Mouse (Mus musculus) embryonic facial prominence, embryonic 11.5 days (tissue): Measurements from ENCODE around the gene Tfrc. TPM values are rescaled to one million over a fixed set of nuclear protein-coding genes. Genes with fewer than 3 reads are reported as not detected.

Experiments used
- ATAC-seq: fragments of 200-750 bp; cut with Nextera tagmentation; replicated peaks from 2 replicates; pipeline ENCODE4 v1.8.0; 2017; ENCODE audit warnings: low read depth; ENCODE audit not compliant: insufficient number of reproducible peaks, low FRiP score, low TSS enrichment
- DNase-seq: peaks from one replicate; pipeline ENCODE4 v3.0.0-alpha.2; 2015; ENCODE audit warnings: low spot score
- H3K27ac ChIP-seq: fragments of 300-500 bp; sonication (generic); replicated peaks from 2 replicates; pipeline ENCODE4 v1.5.1; 2014; ENCODE audit warnings: mild to moderate bottlenecking, low read depth, low read length, control low read depth
- H3K27me3 ChIP-seq: fragments of 300-500 bp; sonication (generic); 2 replicates; pipeline ENCODE4 v1.6.1; 2014; ENCODE audit warnings: mild to moderate bottlenecking, low read length, moderate library complexity, mixed read lengths; ENCODE audit not compliant: control insufficient read depth, insufficient read depth
- H3K36me3 ChIP-seq: fragments of 300-500 bp; sonication (generic); replicated peaks from 2 replicates; pipeline ENCODE4 v1.6.1; 2014; ENCODE audit warnings: low read depth, mild to moderate bottlenecking, low read length, moderate library complexity, mixed read lengths; ENCODE audit not compliant: control insufficient read depth, insufficient read depth
- H3K4me1 ChIP-seq: fragments of 300-500 bp; sonication (generic); 2 replicates; pipeline ENCODE4 v1.6.1; 2014; ENCODE audit warnings: low read length, mixed read lengths; ENCODE audit not compliant: control insufficient read depth, insufficient read depth
- H3K4me2 ChIP-seq: fragments of 300-500 bp; sonication (generic); 2 replicates; pipeline ENCODE4 v1.6.1; 2014; ENCODE audit warnings: low read depth, mild to moderate bottlenecking, control low read depth, low read length, moderate library complexity
- H3K4me3 ChIP-seq: fragments of 300-500 bp; sonication (generic); 2 replicates; pipeline ENCODE4 v1.5.1; 2014; ENCODE audit warnings: low read depth, low read length, control low read depth
- H3K9ac ChIP-seq: fragments of 300-500 bp; sonication (generic); replicated peaks from 2 replicates; pipeline ENCODE4 v1.6.1; 2014; ENCODE audit warnings: mild to moderate bottlenecking, control low read depth, low read length
- H3K9me3 ChIP-seq: fragments of 300-500 bp; sonication (generic); replicated peaks from 2 replicates; pipeline ENCODE4 v1.6.1; 2016; ENCODE audit warnings: mild to moderate bottlenecking, low read length, inconsistent platforms, mixed read lengths; ENCODE audit not compliant: control insufficient read depth
- WGBS: fragments of 180-500 bp; shearing (Covaris S2); extraction: QIAGEN DNeasy Blood & Tissue Kit; methylation state at CpG from one replicate; pipeline ENCODE4 v1.1.7; 2014; 5-methylcytosine and 5-hydroxymethylcytosine counted together
- polyA plus RNA-seq: library from polyadenylated mRNA; unstranded; fragments of >200 nt; fragmentation: Nextera tagmentation; extraction: Ambion mirVana; gene quantifications from 2 replicates; pipeline ENCODE4 v1.2.1, GENCODE M21; 2014

Tfrc gene
- polyA plus RNA-seq, 1 experiment from 2014 or later = 63.2 TPM

DNA sequence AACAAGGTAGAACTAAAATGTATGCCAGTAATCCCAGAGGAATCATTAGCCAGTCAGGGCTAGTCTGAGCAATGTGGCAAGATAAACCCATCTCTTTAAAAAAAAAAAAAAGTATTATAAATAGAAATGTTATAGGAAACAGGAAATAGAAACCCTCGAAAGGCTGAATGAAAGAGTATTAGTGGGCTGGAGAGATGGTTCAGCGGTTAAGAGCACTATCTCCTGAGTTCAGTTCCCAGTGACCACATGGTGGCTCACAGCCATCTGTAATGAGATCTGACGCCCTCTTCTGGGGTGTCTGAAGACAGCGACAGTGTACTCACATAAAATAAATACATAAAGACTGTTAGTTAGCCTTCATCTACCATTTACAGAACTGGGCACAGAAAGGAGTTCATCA is 5.3 kb downstream of the Tfrc start:
- 68% methylated on average over 4 of the region's 4 CpGs for WGBS
- H3K36me3 ChIP-seq = peaks cover 3% of the 10 kb centered on the region
- no peak for ATAC-seq

DNA sequence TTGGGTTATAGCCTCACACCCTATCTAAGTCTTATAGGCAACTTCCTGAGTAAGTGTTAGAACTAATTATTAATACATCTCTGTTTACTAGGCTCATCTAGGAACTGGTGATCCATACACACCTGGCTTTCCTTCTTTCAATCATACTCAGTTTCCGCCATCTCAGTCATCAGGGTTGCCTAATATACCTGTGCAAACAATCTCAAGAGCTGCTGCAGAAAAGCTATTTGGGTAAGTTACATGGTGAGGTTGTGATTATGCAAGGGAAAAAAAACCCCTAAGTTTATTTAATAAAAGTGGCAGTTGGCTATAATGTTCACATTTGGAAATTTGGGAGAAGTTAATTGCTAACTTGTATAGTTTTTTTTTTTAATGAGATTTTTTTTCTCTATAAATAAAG is 10.2 kb downstream of the Tfrc start:
- H3K27me3 ChIP-seq = no peaks in the 10 kb centered on the region
- 92% methylated on average over 1 of the region's 1 CpGs for WGBS
- ATAC-seq (no peak), DNase-seq (no peak)
- no peak overlapping the region for H3K27ac ChIP-seq
- no peaks in the 10 kb centered on the region for H3K9me3 ChIP-seq
- H3K4me2 ChIP-seq = no peak overlapping the region
- H3K9ac ChIP-seq = no peak overlapping the region
- H3K4me1 ChIP-seq = no peaks in the 10 kb centered on the region
- H3K36me3 ChIP-seq = peaks cover 3% of the 10 kb centered on the region
- no peak overlapping the region for H3K4me3 ChIP-seq

More for the DNA sequence above, 5.3 kb downstream of the Tfrc start:
- Histone ChIP-seq H3K27ac (no peak overlapping the region), H3K27me3 (no peaks in the 10 kb centered on the region), H3K9me3 (no peaks in the 10 kb centered on the region), H3K4me1 (no peaks in the 10 kb centered on the region), H3K4me2 (no peak overlapping the region), H3K4me3 (no peak overlapping the region), H3K9ac (no peak overlapping the region)
- DNase-seq = no peak

DNA sequence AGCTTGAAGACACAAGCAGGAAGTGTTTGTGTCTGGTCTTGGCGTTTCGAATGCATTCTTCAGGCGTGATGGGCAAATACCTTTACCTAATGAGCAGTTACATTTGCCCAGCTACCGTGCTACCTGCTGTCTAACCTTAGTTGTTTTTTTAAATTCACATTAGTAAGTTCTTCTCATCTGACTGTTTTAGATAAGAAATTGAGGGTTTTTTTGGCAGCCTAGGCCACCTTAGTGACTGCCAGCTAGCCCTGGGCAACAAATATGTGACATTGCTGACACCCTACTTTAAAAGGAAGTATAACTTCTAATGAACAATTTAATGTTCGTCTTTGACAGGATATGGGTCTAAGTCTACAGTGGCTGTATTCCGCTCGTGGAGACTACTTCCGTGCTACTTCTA is 19.4 kb downstream of the Tfrc start:
- WGBS = 92% methylated on average over 8 of the region's 8 CpGs
- no peaks in the 10 kb centered on the region; the same call in none of the 2 replicates for H3K36me3 ChIP-seq
- no peak for ATAC-seq
- H3K4me3 ChIP-seq = no peak overlapping the region
- H3K27ac ChIP-seq = no peak overlapping the region
- no peaks in the 10 kb centered on the region for H3K9me3 ChIP-seq
- no peaks in the 10 kb centered on the region for H3K27me3 ChIP-seq
- H3K4me2 ChIP-seq = no peak overlapping the region
- DNase-seq = no peak
- H3K9ac ChIP-seq = no peak overlapping the region
- no peaks in the 10 kb centered on the region for H3K4me1 ChIP-seq

DNA sequence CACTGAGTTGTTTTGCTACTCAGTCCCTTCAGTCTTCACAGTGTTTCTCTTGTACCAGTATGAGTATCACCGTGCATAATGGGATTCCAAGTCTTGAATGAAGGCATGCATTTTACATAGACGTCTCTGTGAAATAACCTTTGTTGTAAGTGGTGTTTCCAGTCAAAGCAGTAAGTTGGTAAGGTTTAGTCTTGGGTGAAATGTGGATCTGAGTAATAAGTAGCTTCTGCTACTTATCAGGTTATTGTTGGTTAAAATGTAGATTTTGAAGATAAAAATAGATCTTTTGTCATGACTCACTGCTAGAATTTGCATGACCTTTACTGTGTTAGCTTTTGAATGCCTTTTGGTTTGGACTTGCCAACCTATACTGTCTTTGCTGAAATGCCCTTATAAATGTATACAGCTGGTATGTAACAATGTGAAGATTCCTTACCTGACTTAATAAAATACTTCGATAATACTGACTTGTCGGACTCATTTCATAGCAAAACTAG is 23.7 kb downstream of the Tfrc start:
- ATAC-seq = no peak
- no peak overlapping the region for H3K27ac ChIP-seq
- no peaks in the 10 kb centered on the region for H3K27me3 ChIP-seq
- no peak overlapping the region for H3K4me3 ChIP-seq
- H3K4me1 ChIP-seq = no peaks in the 10 kb centered on the region
- H3K4me2 ChIP-seq = no peak overlapping the region
- no peaks in the 10 kb centered on the region for H3K9me3 ChIP-seq
- DNase-seq = no peak
- 88% methylated on average over 4 of the region's 4 CpGs for WGBS
- H3K9ac ChIP-seq = no peak overlapping the region
- H3K36me3 ChIP-seq = no peaks in the 10 kb centered on the region

DNA sequence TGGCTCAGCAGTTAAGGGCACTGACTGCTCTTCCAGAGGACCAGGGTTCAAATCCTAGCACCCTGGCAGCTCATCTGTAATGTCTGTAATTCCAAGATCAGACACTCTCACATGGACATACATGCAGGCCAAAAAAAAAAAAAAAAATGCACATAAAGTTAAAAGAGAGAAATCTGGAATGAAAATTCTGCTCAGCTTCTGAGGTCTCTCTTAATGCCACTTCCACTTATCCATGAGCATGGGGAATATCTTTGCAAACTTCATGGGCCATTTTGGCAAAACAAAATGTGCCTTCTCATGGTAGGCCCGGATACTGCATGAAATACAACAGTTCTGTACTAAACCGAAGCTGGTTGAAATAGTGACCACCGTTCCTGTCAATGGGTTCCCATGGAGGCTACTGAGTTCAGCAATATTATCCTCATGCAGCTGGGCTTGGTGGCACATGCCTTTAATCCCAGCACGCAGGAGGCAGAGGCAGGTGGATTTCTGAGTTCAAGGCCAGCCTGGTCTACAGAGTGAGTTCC is 24.8 kb downstream of the Tfrc start:
- Histone ChIP-seq H3K27ac (no peak overlapping the region), H3K36me3 (no peaks in the 10 kb centered on the region), H3K4me3 (no peak overlapping the region), H3K4me2 (no peak overlapping the region), H3K4me1 (no peaks in the 10 kb centered on the region; the same call in 1 of the 2 replicates), H3K27me3 (no peaks in the 10 kb centered on the region), H3K9me3 (no peaks in the 10 kb centered on the region), H3K9ac (no peak overlapping the region)
- no peak for DNase-seq
- no peak for ATAC-seq
- WGBS = 88% methylated on average over 4 of the region's 4 CpGs

DNA sequence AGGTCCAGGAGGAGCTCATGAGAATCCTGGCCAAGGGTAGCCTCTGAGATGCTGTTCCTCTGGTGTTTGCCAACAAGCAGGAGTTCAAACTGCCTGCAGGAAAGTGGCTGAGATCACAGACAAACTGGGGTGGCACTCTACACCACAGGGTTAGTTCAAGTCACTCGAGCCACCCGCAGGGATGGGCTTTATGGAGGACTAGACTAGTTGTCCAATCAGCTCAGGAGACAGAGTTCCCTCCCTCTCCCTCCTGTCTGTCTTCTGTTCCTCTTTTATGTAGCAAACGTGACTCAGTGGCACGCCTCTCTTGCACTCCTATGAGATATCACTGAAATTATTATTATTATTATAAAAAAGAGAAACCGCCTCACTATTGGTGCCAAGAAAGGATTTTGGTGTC is 25.5 kb downstream of the Tfrc start:
- ATAC-seq (no peak), DNase-seq (no peak)
- 82% methylated on average over 5 of the region's 5 CpGs for WGBS
- no peaks in the 10 kb centered on the region; the same call in 1 of the 2 replicates for H3K4me1 ChIP-seq
- no peaks in the 10 kb centered on the region for H3K9me3 ChIP-seq
- no peaks in the 10 kb centered on the region for H3K36me3 ChIP-seq
- no peaks in the 10 kb centered on the region for H3K27me3 ChIP-seq
- H3K4me3 ChIP-seq = no peak overlapping the region
- no peak overlapping the region for H3K9ac ChIP-seq
- no peak overlapping the region for H3K27ac ChIP-seq
- no peak overlapping the region for H3K4me2 ChIP-seq

DNA sequence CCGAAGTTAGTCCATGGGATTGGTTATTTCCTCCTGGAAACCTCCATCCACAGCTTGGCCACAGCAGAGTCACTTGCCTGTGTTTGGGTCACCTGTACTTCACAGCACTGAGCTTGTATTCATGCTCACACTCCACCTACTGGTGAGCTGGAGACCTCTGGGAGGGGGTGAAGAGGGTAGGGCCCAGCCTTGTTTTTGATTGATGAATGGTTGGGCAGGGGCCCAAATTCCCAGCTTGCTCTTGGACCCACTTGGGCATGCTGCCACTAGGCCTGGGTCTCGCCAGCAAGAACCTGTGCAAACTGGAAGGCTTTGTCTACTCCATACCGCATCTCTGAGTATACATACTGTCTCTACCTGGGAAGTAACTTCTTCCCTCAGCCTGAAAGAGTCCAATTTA is 26.6 kb downstream of the Tfrc start:
- Histone ChIP-seq H3K9ac (no peak overlapping the region), H3K4me2 (no peak overlapping the region), H3K27ac (no peak overlapping the region), H3K27me3 (no peaks in the 10 kb centered on the region), H3K4me1 (no peaks in the 10 kb centered on the region; the same call in 1 of the 2 replicates), H3K9me3 (no peaks in the 10 kb centered on the region), H3K4me3 (no peak overlapping the region), H3K36me3 (no peaks in the 10 kb centered on the region)
- DNase-seq (no peak), ATAC-seq (no peak; the same call in 1 of the 2 replicates)
- WGBS = 79% methylated on average over 3 of the region's 3 CpGs

DNA sequence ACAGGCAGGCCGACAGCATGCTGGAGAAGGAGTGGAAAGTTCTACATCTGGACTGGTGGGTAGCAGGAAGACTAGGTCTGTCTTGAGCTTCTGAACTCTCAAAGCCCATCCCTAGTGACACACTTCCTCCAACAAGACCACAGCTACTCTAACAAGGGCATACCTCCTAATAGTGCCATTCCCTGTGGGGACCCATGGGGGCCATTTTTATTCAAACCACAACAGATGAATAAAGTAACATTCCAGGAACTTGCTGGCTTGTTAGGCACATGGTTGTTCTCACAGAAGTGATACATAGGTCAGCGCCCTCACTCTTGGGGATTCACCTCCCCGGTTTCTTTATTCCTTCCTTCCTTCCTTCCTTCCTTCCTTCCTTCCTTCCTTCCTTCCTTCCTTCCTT is 27.6 kb downstream of the Tfrc start:
- ATAC-seq = no peak
- no peaks in the 10 kb centered on the region for H3K36me3 ChIP-seq
- H3K4me1 ChIP-seq = no peaks in the 10 kb centered on the region; the same call in 1 of the 2 replicates
- no peak for DNase-seq
- H3K4me3 ChIP-seq = no peak overlapping the region
- H3K27me3 ChIP-seq = no peaks in the 10 kb centered on the region
- H3K9ac ChIP-seq = no peak overlapping the region
- H3K27ac ChIP-seq = no peak overlapping the region
- H3K9me3 ChIP-seq = no peaks in the 10 kb centered on the region
- H3K4me2 ChIP-seq = no peak overlapping the region
- 93% methylated on average over 3 of the region's 3 CpGs for WGBS
